13 mouse cellular contexts compared by ENCODE assay signal in genomic region chr13:41479737-41480435, GRCm38 (mm10).
"Had no signal": no experiment of that assay in that cellular context is flagged by ENCODE, and none has a peak within 500 bp of the region (broad histone marks: within the 10 kb centered on the region; RNA-seq: fewer than 3 reads in every experiment).

No protein-coding gene starts in this region.

- H3K4me3 ChIP-seq: kidney, embryonic 15.5 days; limb, embryonic 12.5 days; liver, embryonic 15.5 days; lung, embryonic 15.5 days; midbrain, embryonic 13.5 days; myocyte; neural tube, embryonic 15.5 days had no signal

- H3K9me3 ChIP-seq: kidney, embryonic 15.5 days; limb, embryonic 12.5 days; liver, embryonic 15.5 days; lung, embryonic 15.5 days; midbrain, embryonic 13.5 days; neural tube, embryonic 15.5 days had no signal

- H3K27me3 ChIP-seq: kidney, embryonic 15.5 days; limb, embryonic 12.5 days; liver, embryonic 15.5 days; lung, embryonic 15.5 days; neural tube, embryonic 15.5 days had no signal

- DNase-seq: kidney, adult 2 months; kidney, postnatal 14 days; layer of hippocampus, postnatal 36 days; right cerebral cortex, adult 18-20 months; right cerebral cortex, postnatal 25 days; thymus, postnatal 25 days had no signal

- H3K36me3 ChIP-seq: kidney, embryonic 15.5 days; limb, embryonic 12.5 days; liver, embryonic 15.5 days; lung, embryonic 15.5 days; midbrain, embryonic 13.5 days; neural tube, embryonic 15.5 days had no signal

- H3K27ac ChIP-seq: kidney, embryonic 15.5 days; limb, embryonic 12.5 days; liver, embryonic 15.5 days; lung, embryonic 15.5 days; midbrain, embryonic 13.5 days; neural tube, embryonic 15.5 days had no signal

- H3K9ac ChIP-seq: kidney, embryonic 15.5 days; limb, embryonic 12.5 days; liver, embryonic 15.5 days; lung, embryonic 15.5 days; midbrain, embryonic 13.5 days; neural tube, embryonic 15.5 days had no signal

- ATAC-seq: midbrain, embryonic 13.5 days had no signal

- H3K4me1 ChIP-seq: kidney, embryonic 15.5 days; lung, embryonic 15.5 days had no signal

- H3K4me2 ChIP-seq: kidney, embryonic 15.5 days; limb, embryonic 12.5 days; liver, embryonic 15.5 days; lung, embryonic 15.5 days; midbrain, embryonic 13.5 days; neural tube, embryonic 15.5 days had no signal
